Mouse (Mus musculus) C2C12 (cell line): ENCODE results near the gene Dao.

ENCODE experiments used
- CEBPB ChIP-seq: IDR thresholded peaks from one replicate; pipeline ENCODE4 v1.6.1; 2011; ENCODE audit warnings: low read depth, mild to moderate bottlenecking, control low read depth, moderate library complexity
- CTCF ChIP-seq: IDR thresholded peaks from one replicate; pipeline ENCODE4 v1.5.1; 2011; ENCODE audit not compliant: control insufficient read depth, insufficient read depth, insufficient read length
- MAX ChIP-seq: IDR thresholded peaks from one replicate; pipeline ENCODE4 v1.6.1; 2011; ENCODE audit warnings: mild to moderate bottlenecking, control low read depth
- MYOD1 ChIP-seq: IDR thresholded peaks from one replicate; pipeline ENCODE4 v1.6.1; 2011; ENCODE audit warnings: low read depth; ENCODE audit not compliant: control insufficient read depth, insufficient read length
- MYOG ChIP-seq: IDR thresholded peaks from one replicate; pipeline ENCODE4 v1.6.1; 2011; ENCODE audit not compliant: control insufficient read depth, insufficient read length; ENCODE audit errors: extremely low read depth
- USF1 ChIP-seq: IDR thresholded peaks from one replicate; pipeline ENCODE4 v1.6.1; 2011; ENCODE audit warnings: low read depth, mild to moderate bottlenecking, control low read depth, moderate library complexity

GRCm38 (mm10) chr5:113986182-113986961, 17.1 kb upstream of the Dao start:
- TF ChIP-seq MYOG, result no peak
- no peak for TF ChIP-seq USF1
- no peak for TF ChIP-seq CTCF
- no peak for TF ChIP-seq MYOD1
- no peak for TF ChIP-seq CEBPB
- no peak for TF ChIP-seq MAX
